Mouse (Mus musculus) skeletal muscle tissue, adult 2 months (tissue): ENCODE results near the gene Scn5a.

Experiments
- DNase-seq: peaks from one replicate; pipeline ENCODE4 v3.0.0-alpha.2; 2012; ENCODE audit warnings: low read depth, low spot score

Gene Scn5a

DNA sequence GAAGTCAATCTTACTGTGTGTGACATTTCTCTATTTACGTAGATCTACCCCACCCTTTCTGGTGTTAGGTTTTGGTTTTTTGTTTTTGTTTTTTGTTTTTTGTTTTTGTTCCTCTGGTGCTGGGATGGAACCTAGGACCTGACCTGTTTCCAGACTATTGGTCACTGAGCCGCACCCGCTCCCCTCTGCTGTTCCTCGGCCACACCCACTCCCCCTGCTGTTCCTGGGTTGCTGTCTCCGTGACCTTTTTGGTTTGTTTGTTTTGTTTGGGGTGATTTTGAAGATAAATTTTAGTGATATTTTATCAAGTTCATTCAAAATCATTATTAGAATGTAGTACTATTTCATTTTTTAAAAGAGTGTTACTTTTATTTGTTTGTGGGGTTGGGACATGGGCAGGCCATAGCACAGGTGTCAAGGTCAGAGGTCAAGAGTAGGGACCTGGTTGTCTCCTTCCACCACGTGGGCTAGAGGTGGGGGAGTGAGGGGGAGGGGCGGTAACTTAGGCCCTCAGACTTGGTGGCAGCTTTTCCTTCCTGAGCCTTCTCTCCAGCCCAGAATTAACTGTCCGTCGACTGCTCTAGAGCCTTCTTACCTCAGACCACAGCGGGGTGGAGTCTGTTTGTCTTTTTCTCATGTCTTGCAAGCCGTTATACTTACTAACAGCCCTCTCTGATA, 73.7 kb downstream of the Scn5a start:
- DNase-seq: no peak

DNA sequence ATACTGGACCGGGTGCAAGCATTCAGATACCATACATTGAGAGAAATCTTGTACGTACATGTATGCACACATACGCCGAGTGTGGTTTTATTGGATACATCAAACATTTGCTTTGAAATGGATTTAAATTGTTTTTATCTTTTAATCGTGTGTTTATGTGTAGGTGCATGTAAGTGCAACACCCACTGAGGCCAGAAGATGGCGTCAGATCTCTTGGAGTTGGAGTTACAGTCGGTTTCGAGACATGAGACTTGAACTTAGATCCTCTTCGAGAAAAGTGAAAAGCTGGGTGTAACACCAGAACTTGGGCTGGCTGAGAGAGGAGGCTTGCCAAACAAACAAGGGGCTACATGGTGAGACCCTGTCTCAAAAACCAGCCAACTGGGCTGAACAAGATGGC, 75.2 kb downstream of the Scn5a start:
- no peak for DNase-seq

DNA sequence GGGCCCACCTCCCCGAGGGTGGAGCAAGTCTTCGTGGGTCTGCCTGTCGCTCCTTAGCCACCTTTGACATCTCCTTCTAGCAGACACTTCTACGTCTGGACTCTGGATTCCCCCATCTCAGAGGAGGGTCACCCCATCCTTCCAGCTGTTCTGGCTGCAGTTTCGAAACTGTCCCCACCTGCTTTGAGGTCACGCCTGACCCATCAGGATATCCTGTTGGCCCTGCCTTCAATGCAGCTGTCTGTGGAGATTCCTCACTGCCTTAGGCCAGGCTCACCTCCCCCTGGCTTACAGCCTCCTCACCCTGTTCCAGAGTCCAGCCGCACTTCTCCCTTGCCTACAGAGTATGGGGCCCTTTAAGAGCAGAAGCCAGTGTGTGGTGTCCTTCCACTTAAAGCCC, 79.9 kb downstream of the Scn5a start:
- no peak for DNase-seq

- DNase-seq: no peak
These were observed 80.6 kb downstream of the Scn5a start for GRCm38 (mm10) chr9:119498247-119498607.

GRCm38 (mm10) chr9:119497546-119498246, 81.1 kb downstream of the Scn5a start:
- no peak for DNase-seq

DNA sequence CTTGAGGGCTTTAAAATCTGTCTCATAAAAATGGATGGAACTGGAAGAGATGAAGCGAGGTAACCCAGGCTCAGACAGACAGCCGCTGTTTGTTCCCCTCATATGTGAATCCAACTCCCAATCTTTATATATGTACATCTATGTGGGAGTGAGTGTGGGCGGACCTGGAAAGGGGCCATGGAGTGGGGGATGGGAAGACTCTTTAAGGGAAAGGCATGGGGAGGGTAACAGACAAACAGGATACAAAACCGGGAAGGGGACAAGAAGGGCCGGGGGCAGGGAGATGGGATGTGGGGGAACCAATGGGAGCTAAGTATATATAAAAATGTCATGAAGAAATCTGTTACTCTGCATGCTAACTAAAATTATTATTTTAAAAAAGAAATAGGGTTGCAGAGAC, 81.9 kb downstream of the Scn5a start:
- DNase-seq: no peak

- no peak for DNase-seq
These were observed 82.5 kb downstream of the Scn5a start for GRCm38 (mm10) chr9:119496354-119496753.

DNA sequence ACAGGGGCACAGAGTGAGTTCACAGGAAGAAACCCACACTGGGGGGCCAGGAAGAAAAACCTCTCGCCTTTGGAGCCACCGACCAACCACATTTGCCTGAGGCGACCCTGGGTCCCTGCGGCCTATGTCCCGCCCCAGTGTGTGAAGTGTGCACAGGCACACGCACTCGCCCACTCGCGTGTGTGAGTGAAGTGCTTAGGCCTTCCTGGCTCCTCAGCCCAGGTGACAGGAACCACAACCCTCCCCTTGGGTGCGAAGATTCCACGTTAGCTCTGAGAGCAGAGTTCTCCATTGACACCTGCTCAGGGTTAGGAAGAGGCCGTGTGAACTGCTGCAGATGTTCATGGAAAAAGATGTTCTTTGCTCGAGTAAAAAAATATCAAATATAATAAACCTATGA, 93.9 kb downstream of the Scn5a start:
- no peak for DNase-seq

GRCm38 (mm10) chr9:119484420-119484819, 94.4 kb downstream of the Scn5a start:
- DNase-seq: no peak

DNA sequence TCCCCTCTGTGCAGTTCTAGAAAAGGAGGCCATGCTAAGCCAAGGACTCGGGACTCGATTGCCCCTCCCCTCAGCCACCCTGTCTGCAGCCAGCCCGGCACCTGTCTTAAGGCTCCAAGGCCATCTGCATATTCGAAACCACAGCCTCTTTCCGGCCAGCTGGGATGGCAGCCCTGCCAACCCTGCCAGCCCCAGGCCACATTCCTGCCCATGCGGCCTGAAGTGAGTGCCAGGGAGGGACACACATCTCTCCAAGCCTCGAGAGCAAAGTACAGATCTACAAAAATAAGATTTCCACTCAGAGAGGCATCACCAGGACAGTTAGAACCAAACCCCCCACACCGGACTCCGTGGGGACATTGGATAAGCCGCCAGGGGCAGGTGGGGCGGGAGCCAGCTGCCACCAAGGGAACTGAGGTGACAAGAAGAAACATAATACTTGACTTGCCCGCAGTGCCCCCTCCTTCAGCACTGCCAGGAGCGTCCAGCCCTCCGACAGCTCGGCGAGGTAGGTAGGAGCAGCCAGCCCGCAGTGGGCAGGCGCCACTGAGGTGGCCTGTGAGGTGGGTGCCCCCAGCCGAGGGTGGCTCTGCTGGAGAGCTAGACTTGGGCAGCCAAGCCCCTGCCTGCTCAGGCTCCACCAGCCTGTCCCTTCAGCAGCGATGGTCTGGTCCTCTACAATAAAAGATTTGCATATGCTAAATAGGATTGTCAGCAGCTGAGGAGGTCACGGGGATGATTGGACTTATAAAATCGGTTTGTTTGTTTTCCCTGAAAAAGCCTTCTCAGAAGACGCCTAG, 95.1 kb downstream of the Scn5a start:
- peak; percentile 80 for DNase-seq

DNA sequence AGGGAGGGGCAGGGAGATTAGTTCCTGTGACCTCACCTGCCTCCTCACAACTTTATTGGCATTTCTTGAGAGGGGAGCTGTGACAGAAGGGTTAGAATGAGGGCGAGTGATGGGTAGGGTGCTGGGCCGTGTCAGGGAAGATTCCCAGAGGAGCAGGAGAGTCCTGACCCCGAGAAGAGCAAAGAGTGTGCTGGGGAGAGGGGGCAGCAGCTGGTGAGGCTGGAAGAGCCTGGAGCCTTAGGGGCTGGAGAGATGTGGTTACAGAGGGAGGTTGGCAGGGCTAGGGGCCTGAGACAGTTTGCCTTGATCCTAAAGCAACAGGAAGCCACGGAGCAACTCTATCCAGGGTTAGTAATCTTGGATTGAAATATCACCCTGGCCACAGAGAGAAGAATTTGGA, 97.2 kb downstream of the Scn5a start:
- DNase-seq: no peak

DNA sequence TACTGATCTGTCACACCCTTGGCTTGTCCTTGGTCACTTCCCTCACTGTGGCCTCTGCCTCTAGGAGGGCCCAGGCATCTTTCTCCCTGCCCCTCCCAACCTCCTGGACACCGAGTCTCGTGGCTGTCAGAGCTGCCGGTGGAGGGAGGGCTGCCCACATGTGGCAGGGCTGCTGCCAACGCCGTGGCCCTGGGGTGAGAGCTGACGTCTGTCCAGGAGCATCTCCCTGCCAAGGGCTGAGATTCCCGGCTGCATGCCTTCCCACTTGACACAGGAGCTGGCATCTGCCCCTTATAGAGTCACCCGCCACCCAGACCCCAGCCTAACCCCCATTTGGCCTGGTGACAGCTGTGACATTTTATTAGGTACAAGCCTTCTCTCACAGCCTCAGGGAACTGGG, 99.5 kb downstream of the Scn5a start:
- peak; percentile 64 for DNase-seq

- no peak for DNase-seq
These were observed 100.5 kb downstream of the Scn5a start for GRCm38 (mm10) chr9:119478345-119478744.

GRCm38 (mm10) chr9:119477754-119478153, 101.1 kb downstream of the Scn5a start:
- no peak for DNase-seq

DNA sequence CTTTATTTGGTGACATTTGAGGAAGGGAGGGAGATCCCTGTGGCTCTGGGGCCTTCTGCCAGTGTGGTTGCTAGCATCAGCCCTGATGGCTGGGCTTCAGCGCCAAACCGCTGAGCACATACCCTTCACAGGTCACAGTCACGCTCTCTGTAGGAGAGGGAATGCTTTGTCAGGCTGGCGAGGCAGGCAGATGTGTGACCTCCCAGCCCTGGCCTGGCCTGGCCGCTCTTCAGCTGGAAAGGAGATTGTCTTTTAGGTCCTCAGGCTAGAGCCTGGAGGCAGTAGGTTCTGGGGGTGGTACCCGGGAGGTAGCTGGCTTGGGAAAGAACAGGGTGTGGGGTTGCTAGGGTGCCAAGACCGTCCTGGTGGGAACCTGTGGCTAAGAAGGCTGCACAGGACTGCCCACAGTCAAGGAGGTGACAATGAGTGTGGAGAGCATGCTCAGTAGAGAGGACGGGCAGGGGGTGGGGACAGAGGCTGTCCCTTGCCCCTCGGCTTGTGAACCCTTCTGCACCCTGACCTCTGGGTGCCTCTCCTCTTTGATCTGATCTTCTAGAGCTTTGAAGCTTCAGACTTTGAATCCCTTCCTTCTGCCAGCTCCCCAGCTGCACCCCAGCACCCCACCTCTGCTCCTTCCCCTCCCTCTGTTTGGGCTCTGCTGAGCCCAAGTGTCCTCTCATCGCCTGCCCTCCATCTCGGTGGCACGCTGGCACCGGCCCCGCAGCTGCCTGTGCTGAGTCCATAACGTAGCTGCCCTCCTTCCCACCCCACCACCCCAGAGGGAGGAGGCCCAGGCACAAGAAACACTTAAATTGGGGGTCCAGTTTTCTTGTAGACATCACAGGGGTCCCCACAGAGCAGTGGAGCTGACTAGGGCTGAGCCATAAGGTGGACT, 103.9 kb downstream of the Scn5a start:
- no peak for DNase-seq

- no peak for DNase-seq
These were observed 105.1 kb downstream of the Scn5a start for GRCm38 (mm10) chr9:119473608-119474164.

DNA sequence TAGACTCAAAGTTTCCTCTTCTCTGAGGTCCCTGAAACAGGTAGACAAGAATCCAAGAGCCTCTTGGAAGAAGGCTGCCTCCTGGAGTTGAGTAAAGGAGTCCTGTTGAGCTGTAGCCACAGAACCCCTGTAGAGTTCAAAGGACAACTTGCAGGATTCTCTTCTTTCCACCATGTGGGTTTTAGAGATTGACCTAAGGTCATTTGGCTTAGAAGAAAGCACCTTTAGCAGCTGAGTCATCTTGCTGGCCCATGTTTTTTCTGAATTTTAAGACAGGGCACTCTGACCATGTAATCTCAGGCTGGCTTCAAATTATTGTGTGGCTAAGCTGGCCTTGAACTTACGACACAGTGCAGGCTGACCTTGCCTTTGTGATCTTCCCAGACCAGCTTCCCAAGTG, 105.8 kb downstream of the Scn5a start:
- DNase-seq: no peak

DNA sequence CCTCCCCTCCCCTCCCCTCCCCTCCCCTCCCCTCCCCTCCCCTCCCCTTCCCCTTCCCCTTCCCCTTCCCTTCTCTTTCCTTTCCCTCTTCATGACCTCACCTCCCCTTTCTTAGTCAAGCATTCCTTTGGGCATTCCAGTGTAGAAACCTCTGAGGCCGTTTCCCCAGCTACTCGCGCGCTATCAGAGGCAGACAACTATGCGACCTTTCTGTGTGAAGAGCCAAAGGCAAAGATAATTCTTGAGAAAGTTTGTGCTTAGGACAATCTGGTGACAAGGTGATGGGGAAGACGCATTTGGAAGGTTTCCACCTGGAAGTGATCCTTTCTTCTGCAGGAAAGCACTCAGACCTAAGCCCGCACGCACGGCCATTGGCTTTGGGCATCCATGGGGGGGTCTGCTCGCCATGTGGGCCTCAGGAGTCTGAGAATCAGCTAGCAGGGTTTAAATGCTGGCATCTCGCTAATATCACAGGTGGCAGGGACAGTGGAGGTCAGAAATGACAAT, 106.4 kb downstream of the Scn5a start:
- no peak for DNase-seq

DNA sequence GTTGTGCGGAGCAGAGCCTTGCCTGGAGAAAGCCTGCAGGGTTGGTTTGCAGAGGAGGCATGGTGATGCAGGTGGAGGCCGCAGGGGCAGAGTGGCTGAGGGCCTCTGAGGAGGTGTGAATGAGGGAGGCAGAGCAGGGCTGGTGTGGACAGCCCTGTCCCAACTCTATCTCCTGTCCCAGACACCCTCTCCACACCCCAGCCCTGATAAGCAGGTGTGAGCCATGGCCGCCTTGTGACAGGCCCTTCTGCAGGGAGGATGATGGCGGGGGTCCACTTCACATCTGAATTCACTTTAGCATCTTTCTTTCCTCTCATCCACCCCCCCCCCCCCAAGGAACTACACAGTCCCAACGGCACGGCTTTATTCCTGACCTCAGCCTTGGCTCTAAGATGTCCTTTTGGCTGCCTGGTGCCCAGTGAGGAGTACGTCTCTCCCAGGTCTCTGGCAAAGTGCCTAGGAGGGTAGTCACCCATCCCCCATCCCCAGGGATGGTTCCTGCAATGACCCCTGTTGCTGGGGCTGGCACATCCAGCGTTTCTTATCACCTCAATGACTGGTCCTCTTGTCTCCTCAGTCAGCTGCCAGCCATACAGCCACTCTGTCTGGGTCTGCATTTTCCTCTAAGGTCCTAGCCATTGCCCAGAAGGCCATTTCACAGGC, 109.0 kb downstream of the Scn5a start:
- no peak for DNase-seq

DNA sequence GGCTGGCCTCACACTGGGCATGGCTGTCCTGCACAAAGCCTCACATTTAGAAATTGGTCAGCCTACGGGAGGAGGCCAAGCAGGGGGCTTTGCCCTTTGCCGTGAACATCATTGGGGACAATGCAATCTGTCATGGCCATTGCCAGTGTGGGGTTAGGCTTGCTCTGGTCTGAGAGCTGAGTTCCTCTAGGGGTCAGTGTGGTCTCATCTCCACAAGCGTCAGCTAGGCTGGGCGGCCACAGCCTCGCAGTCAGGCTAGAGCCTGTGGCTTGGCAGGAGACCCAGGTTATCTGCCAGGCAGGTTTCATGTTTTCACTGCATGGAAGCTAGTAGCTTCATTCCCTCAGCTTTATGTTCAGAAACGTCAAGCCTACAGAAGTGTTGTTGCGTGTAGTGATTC, 113.2 kb downstream of the Scn5a start:
- peak; percentile 76 for DNase-seq

- DNase-seq: no peak
These were observed 113.8 kb downstream of the Scn5a start for GRCm38 (mm10) chr9:119465056-119465455.
